Mouse (Mus musculus) cerebellum, adult 2 months (tissue): Measurements from ENCODE around the gene Olfr133.

ENCODE experiments used
- CTCF ChIP-seq: fragments of 200-500 bp; IDR thresholded peaks from 2 replicates; pipeline ENCODE4 v1.5.1; 2011; ENCODE audit warnings: low read depth, mild to moderate bottlenecking, control low read depth, low read length, moderate library complexity, borderline replicate concordance; ENCODE audit not compliant: insufficient read depth
- POLR2A ChIP-seq: fragments of 200-500 bp; IDR thresholded peaks from 2 replicates; pipeline ENCODE4 v1.6.1; 2011; ENCODE audit warnings: low read length, control low read depth, borderline replicate concordance; ENCODE audit not compliant: insufficient read depth

DNA sequence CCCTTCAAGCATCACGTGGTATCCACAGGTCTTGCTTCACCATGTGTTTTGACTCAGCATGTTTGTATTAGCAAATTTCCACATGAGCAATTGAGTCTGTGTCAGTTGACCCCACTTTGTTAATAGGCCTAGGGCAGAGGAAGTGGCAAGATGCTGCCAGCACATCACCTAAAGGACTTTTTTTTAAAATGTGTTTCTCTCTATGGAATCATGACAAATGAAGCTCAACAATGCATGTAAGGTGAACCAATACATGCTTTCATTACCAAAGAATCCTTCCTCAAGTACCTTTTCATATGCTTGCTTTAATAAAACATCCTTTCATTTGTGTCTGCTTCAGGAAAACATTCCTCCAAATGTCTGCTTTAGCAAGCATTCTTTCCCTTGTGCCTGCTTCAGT, 10.7 kb upstream of the Olfr133 start, which contains the start of gene Olfr132:
- TF ChIP-seq POLR2A (no peak), CTCF (no peak)
